Mouse (Mus musculus) C2C12 (cell line): ENCODE results near the gene Pde6h.

Experiments
- CTCF ChIP-seq: IDR thresholded peaks from one replicate; pipeline ENCODE4 v1.5.1; 2011; ENCODE audit not compliant: control insufficient read depth, insufficient read depth, insufficient read length
- MAX ChIP-seq: IDR thresholded peaks from one replicate; pipeline ENCODE4 v1.6.1; 2011; ENCODE audit warnings: mild to moderate bottlenecking, control low read depth
- USF1 ChIP-seq: IDR thresholded peaks from one replicate; pipeline ENCODE4 v1.6.1; 2011; ENCODE audit warnings: low read depth, mild to moderate bottlenecking, control low read depth, moderate library complexity

DNA sequence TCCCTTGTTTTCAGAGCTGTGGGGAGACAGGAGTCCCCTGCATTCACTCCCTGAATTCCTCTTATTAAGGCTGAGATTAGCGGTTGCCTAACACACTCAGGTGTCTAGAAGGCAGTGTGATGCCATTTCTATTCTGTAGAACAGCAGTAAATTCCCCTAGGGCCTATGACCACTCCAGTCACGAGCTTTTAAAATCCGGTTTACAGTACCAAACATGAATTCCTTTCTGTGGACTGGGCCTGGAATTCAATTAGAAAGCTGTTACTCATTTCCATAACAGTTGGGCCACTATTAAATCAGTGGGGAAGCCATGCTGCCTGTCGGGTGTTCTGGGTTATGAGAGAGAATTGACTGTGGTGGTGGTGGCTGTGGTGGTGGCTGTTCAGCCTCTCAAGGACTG lies 24.1 kb downstream of the Pde6h start:
- TF ChIP-seq CTCF, result no peak
- no peak for TF ChIP-seq USF1
- TF ChIP-seq MAX, result no peak
